Mouse (Mus musculus): Measurements from ENCODE around the gene Slc2a13.

DNA sequence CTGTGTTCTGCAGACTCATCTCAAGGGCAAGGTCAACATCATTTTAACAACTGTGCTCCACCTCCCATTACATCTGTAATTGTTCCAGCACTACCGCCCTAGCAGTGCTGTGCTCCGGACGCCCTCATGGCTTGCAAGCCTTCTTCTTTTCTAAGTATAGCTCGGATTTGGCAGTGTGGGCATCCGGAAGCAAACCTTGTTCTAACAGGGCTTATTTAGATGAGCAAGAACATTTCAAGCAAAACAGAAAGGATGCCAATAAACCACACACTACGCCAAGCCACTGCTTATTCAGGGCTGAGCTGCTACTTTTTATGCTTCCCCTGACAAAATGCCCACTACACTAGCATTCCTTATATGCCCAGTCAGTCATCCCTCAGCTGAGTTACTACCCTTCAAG lies 127.7 kb downstream of the Slc2a13 start:
- TF ChIP-seq CTCF (IDR thresholded peaks at IDR 0.05; ENCODE audit: borderline replicate concordance, extremely low read depth, insufficient read depth, insufficient read length), result no peak
- no peak for TF ChIP-seq POLR2A (IDR thresholded peaks at IDR 0.05; ENCODE audit: borderline replicate concordance, extremely low read depth, insufficient read depth, insufficient read length, poor library complexity, severe bottlenecking)

Measured in brain, embryonic 14.5 days (tissue).